Mouse (Mus musculus) stomach, embryonic 14.5 days (tissue): Measurements from ENCODE around the gene Hadhb. TPM values are rescaled to one million over a fixed set of nuclear protein-coding genes. Genes with fewer than 3 reads are reported as not detected.

Experiments
- ATAC-seq: fragments of 200-750 bp; cut with Nextera tagmentation; 2 replicates; pipeline ENCODE4 v1.8.0; 2017; ENCODE audit warnings: low read depth, moderate TSS enrichment; ENCODE audit not compliant: insufficient number of reproducible peaks, insufficient read depth, low FRiP score
- H3K27ac ChIP-seq: fragments of 300-500 bp; sonication (generic); 2 replicates; pipeline ENCODE4 v1.5.1; 2014; ENCODE audit warnings: mild to moderate bottlenecking, low read length, moderate library complexity, mixed read lengths
- H3K27me3 ChIP-seq: fragments of 300-500 bp; sonication (generic); 2 replicates; pipeline ENCODE4 v1.6.1; 2014; ENCODE audit warnings: low read length, control low read depth, mixed read lengths; ENCODE audit not compliant: control insufficient read depth, insufficient read depth
- H3K36me3 ChIP-seq: fragments of 300-500 bp; sonication (generic); 2 replicates; pipeline ENCODE4 v1.6.1; 2014; ENCODE audit warnings: mild to moderate bottlenecking, control low read depth, low read length, moderate library complexity, mixed read lengths; ENCODE audit not compliant: control insufficient read depth, insufficient read depth
- H3K4me1 ChIP-seq: fragments of 300-500 bp; sonication (generic); 2 replicates; pipeline ENCODE4 v1.6.1; 2014; ENCODE audit warnings: low read length, control low read depth, mixed read lengths; ENCODE audit not compliant: control insufficient read depth, insufficient read depth
- H3K4me2 ChIP-seq: fragments of 300-500 bp; sonication (generic); replicated peaks from 2 replicates; pipeline ENCODE4 v1.6.1; 2014; ENCODE audit warnings: low read depth, low read length, control low read depth
- H3K4me3 ChIP-seq: fragments of 300-500 bp; sonication (generic); 2 replicates; pipeline ENCODE4 v1.5.1; 2014; ENCODE audit warnings: low read depth, low read length, control low read depth
- H3K9ac ChIP-seq: fragments of 300-500 bp; sonication (generic); replicated peaks from 2 replicates; pipeline ENCODE4 v1.6.1; 2014; ENCODE audit warnings: low read depth, mild to moderate bottlenecking, control low read depth, low read length, moderate library complexity, mixed read lengths
- H3K9me3 ChIP-seq: fragments of 300-500 bp; sonication (generic); 2 replicates; pipeline ENCODE4 v1.6.1; 2016; ENCODE audit warnings: low read depth, low read length, control low read depth; ENCODE audit not compliant: control insufficient read depth
- WGBS: fragments of 180-500 bp; shearing (Covaris S2); extraction: QIAGEN DNeasy Blood & Tissue Kit; methylation state at CpG from one replicate; pipeline ENCODE4 v1.1.7; 2014; 5-methylcytosine and 5-hydroxymethylcytosine counted together
- polyA plus RNA-seq: library from polyadenylated mRNA; unstranded; fragments of >200 nt; fragmentation: Nextera tagmentation; extraction: Ambion mirVana; gene quantifications from 2 replicates; pipeline ENCODE4 v1.2.1, GENCODE M21; 2014

Gene Hadhb
- polyA plus RNA-seq, 1 experiment from 2014 or later: 134 TPM

GRCm38 (mm10) chr5:30137271-30137670 is 17.8 kb upstream of the Hadhb start:
- Histone ChIP-seq H3K9ac (no peak overlapping the region), H3K4me1 (no peaks in the 10 kb centered on the region), H3K27ac (no peak overlapping the region), H3K4me3 (no peak overlapping the region), H3K4me2 (no peak overlapping the region), H3K27me3 (no peaks in the 10 kb centered on the region), H3K36me3 (peaks cover 50% of the 10 kb centered on the region), H3K9me3 (no peaks in the 10 kb centered on the region)
- no peak for ATAC-seq
- 90% methylated on average over 9 of the region's 9 CpGs for WGBS

GRCm38 (mm10) chr5:30138193-30138592 is 16.9 kb upstream of the Hadhb start:
- 92% methylated on average over 4 of the region's 4 CpGs for WGBS
- Histone ChIP-seq H3K36me3 (peaks cover 51% of the 10 kb centered on the region), H3K4me3 (no peak overlapping the region), H3K27ac (no peak overlapping the region), H3K27me3 (no peaks in the 10 kb centered on the region), H3K4me2 (no peak overlapping the region), H3K9me3 (no peaks in the 10 kb centered on the region), H3K9ac (no peak overlapping the region), H3K4me1 (no peaks in the 10 kb centered on the region)
- ATAC-seq: no peak

GRCm38 (mm10) chr5:30146526-30146925 is 8.5 kb upstream of the Hadhb start:
- Histone ChIP-seq H3K27ac (no peak overlapping the region), H3K27me3 (no peaks in the 10 kb centered on the region), H3K36me3 (peaks cover 41% of the 10 kb centered on the region), H3K4me1 (no peaks in the 10 kb centered on the region; the same call in 1 of the 2 replicates), H3K9me3 (no peaks in the 10 kb centered on the region), H3K4me2 (no peak overlapping the region), H3K4me3 (no peak overlapping the region), H3K9ac (no peak overlapping the region)
- WGBS: 82% methylated on average over 6 of the region's 6 CpGs
- ATAC-seq: no peak

- H3K27ac ChIP-seq: no peak overlapping the region
- H3K4me2 ChIP-seq: no peak overlapping the region
- no peaks in the 10 kb centered on the region for H3K9me3 ChIP-seq
- H3K36me3 ChIP-seq: peaks cover 26% of the 10 kb centered on the region
- ATAC-seq: no peak
- H3K9ac ChIP-seq: no peak overlapping the region
- H3K4me3 ChIP-seq: no peak overlapping the region
- no peaks in the 10 kb centered on the region; the same call in 1 of the 2 replicates for H3K4me1 ChIP-seq
- H3K27me3 ChIP-seq: no peaks in the 10 kb centered on the region
- 84% methylated on average over 5 of the region's 5 CpGs for WGBS
Observed at GRCm38 (mm10) chr5:30148133-30148920, 6.7 kb upstream of the Hadhb start.

- Histone ChIP-seq H3K27ac (no peak overlapping the region), H3K9ac (no peak overlapping the region), H3K4me1 (no peaks in the 10 kb centered on the region; the same call in 1 of the 2 replicates), H3K9me3 (no peaks in the 10 kb centered on the region), H3K27me3 (no peaks in the 10 kb centered on the region), H3K4me3 (no peak overlapping the region), H3K4me2 (no peak overlapping the region), H3K36me3 (no peaks in the 10 kb centered on the region; the same call in 1 of the 2 replicates)
- WGBS: 71% methylated on average over 4 of the region's 4 CpGs
- ATAC-seq: no peak
Observed at GRCm38 (mm10) chr5:30152007-30152406, 3.0 kb upstream of the Hadhb start.

GRCm38 (mm10) chr5:30152413-30152812 is 2.6 kb upstream of the Hadhb start:
- H3K4me1 ChIP-seq: no peaks in the 10 kb centered on the region; the same call in 1 of the 2 replicates
- H3K4me3 ChIP-seq: no peak overlapping the region
- no peak for ATAC-seq
- no peaks in the 10 kb centered on the region; the same call in 1 of the 2 replicates for H3K36me3 ChIP-seq
- 82% methylated on average over 1 of the region's 1 CpGs for WGBS
- no peak overlapping the region for H3K27ac ChIP-seq
- no peaks in the 10 kb centered on the region for H3K9me3 ChIP-seq
- no peaks in the 10 kb centered on the region for H3K27me3 ChIP-seq
- H3K4me2 ChIP-seq: no peak overlapping the region
- no peak overlapping the region for H3K9ac ChIP-seq

- Histone ChIP-seq H3K9me3 (no peaks in the 10 kb centered on the region), H3K27ac (no peak overlapping the region), H3K36me3 (no peaks in the 10 kb centered on the region; the same call in 1 of the 2 replicates), H3K4me1 (no peaks in the 10 kb centered on the region; the same call in 1 of the 2 replicates), H3K4me3 (no peak overlapping the region), H3K4me2 (no peak overlapping the region), H3K27me3 (no peaks in the 10 kb centered on the region), H3K9ac (no peak overlapping the region)
- 79% methylated on average over 2 of the region's 2 CpGs for WGBS
- ATAC-seq: no peak
Observed at GRCm38 (mm10) chr5:30153222-30153621, 1.8 kb upstream of the Hadhb start.

GRCm38 (mm10) chr5:30154013-30154412 is 1.0 kb upstream of the Hadhb start:
- no peaks in the 10 kb centered on the region; the same call in 1 of the 2 replicates for H3K4me1 ChIP-seq
- H3K27me3 ChIP-seq: no peaks in the 10 kb centered on the region
- H3K9ac ChIP-seq: peak overlapping the region; percentile 68
- peak overlapping the region; percentile 93 for H3K4me3 ChIP-seq
- H3K27ac ChIP-seq: no peak overlapping the region; the same call in 1 of the 2 replicates
- no peaks in the 10 kb centered on the region; the same call in 1 of the 2 replicates for H3K36me3 ChIP-seq
- ATAC-seq: no peak
- H3K4me2 ChIP-seq: peak overlapping the region; percentile 74
- H3K9me3 ChIP-seq: no peaks in the 10 kb centered on the region
- 18% methylated on average over 4 of the region's 4 CpGs for WGBS
